Mouse (Mus musculus): ENCODE measurements around the gene Uggt2.

GRCm38 (mm10) chr14:118942076-118942475 lies 157.2 kb downstream of the Uggt2 start:
- TF ChIP-seq GATA1 (IDR thresholded peaks at IDR 0.05; ENCODE audit: borderline replicate concordance, low read length) = no peak
- no peak for TF ChIP-seq FLI1 (IDR thresholded peaks at IDR 0.05; ENCODE audit: low read length)

All from megakaryocyte, embryonic 14.5 days (primary cell).